Mouse (Mus musculus) embryonic facial prominence, embryonic 11.5 days (tissue): Measurements from ENCODE around the gene Senp1. TPM values are rescaled to one million over a fixed set of nuclear protein-coding genes. Genes with fewer than 3 reads are reported as not detected.

Experiments used
- ATAC-seq: fragments of 200-750 bp; cut with Nextera tagmentation; replicated peaks from 2 replicates; pipeline ENCODE4 v1.8.0; 2017; ENCODE audit warnings: low read depth; ENCODE audit not compliant: insufficient number of reproducible peaks, low FRiP score, low TSS enrichment
- DNase-seq: peaks from one replicate; pipeline ENCODE4 v3.0.0-alpha.2; 2015; ENCODE audit warnings: low spot score
- H3K27ac ChIP-seq: fragments of 300-500 bp; sonication (generic); replicated peaks from 2 replicates; pipeline ENCODE4 v1.5.1; 2014; ENCODE audit warnings: mild to moderate bottlenecking, low read depth, low read length, control low read depth
- H3K27me3 ChIP-seq: fragments of 300-500 bp; sonication (generic); 2 replicates; pipeline ENCODE4 v1.6.1; 2014; ENCODE audit warnings: mild to moderate bottlenecking, low read length, moderate library complexity, mixed read lengths; ENCODE audit not compliant: control insufficient read depth, insufficient read depth
- H3K36me3 ChIP-seq: fragments of 300-500 bp; sonication (generic); replicated peaks from 2 replicates; pipeline ENCODE4 v1.6.1; 2014; ENCODE audit warnings: low read depth, mild to moderate bottlenecking, low read length, moderate library complexity, mixed read lengths; ENCODE audit not compliant: control insufficient read depth, insufficient read depth
- H3K4me1 ChIP-seq: fragments of 300-500 bp; sonication (generic); 2 replicates; pipeline ENCODE4 v1.6.1; 2014; ENCODE audit warnings: low read length, mixed read lengths; ENCODE audit not compliant: control insufficient read depth, insufficient read depth
- H3K4me2 ChIP-seq: fragments of 300-500 bp; sonication (generic); 2 replicates; pipeline ENCODE4 v1.6.1; 2014; ENCODE audit warnings: low read depth, mild to moderate bottlenecking, control low read depth, low read length, moderate library complexity
- H3K4me3 ChIP-seq: fragments of 300-500 bp; sonication (generic); 2 replicates; pipeline ENCODE4 v1.5.1; 2014; ENCODE audit warnings: low read depth, low read length, control low read depth
- H3K9ac ChIP-seq: fragments of 300-500 bp; sonication (generic); replicated peaks from 2 replicates; pipeline ENCODE4 v1.6.1; 2014; ENCODE audit warnings: mild to moderate bottlenecking, control low read depth, low read length
- H3K9me3 ChIP-seq: fragments of 300-500 bp; sonication (generic); replicated peaks from 2 replicates; pipeline ENCODE4 v1.6.1; 2016; ENCODE audit warnings: mild to moderate bottlenecking, low read length, inconsistent platforms, mixed read lengths; ENCODE audit not compliant: control insufficient read depth
- WGBS: fragments of 180-500 bp; shearing (Covaris S2); extraction: QIAGEN DNeasy Blood & Tissue Kit; methylation state at CpG from one replicate; pipeline ENCODE4 v1.1.7; 2014; 5-methylcytosine and 5-hydroxymethylcytosine counted together
- polyA plus RNA-seq: library from polyadenylated mRNA; unstranded; fragments of >200 nt; fragmentation: Nextera tagmentation; extraction: Ambion mirVana; gene quantifications from 2 replicates; pipeline ENCODE4 v1.2.1, GENCODE M21; 2014

Gene Senp1
- polyA plus RNA-seq, 1 experiment from 2014 or later, result 45.7 TPM

GRCm38 (mm10) chr15:98065881-98066280 lies 27.7 kb downstream of the Senp1 start:
- Histone ChIP-seq H3K36me3 (peaks cover 9% of the 10 kb centered on the region), H3K4me2 (no peak overlapping the region), H3K27me3 (no peaks in the 10 kb centered on the region), H3K27ac (no peak overlapping the region), H3K4me3 (no peak overlapping the region), H3K9me3 (no peaks in the 10 kb centered on the region), H3K9ac (no peak overlapping the region), H3K4me1 (no peaks in the 10 kb centered on the region)
- ATAC-seq (no peak), DNase-seq (no peak)
- WGBS, result 89% methylated on average over 5 of the region's 5 CpGs

DNA sequence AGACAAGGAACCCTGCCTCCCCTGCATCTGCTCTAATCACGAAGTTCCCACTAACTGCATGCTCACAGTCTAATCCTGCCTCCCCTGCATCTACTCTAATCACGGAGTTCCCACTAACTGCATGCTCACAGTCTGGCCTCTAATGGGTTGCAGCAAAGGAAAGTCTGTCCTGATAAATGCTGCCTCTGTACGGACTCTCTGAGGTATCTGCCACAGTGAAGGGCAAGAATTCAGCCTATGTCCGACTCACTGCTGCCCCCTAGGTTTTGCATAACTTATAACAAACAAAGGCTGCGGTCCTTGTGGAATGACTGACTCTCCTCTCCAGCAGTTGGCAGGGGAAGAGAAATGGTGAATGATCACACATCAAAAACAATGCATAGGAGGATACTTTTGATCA lies 38.3 kb downstream of the Senp1 start:
- DNase-seq, result peak; percentile 89
- no peak overlapping the region for H3K9ac ChIP-seq
- no peak overlapping the region for H3K4me2 ChIP-seq
- H3K4me1 ChIP-seq, result no peaks in the 10 kb centered on the region
- no peaks in the 10 kb centered on the region for H3K9me3 ChIP-seq
- no peak overlapping the region for H3K4me3 ChIP-seq
- no peak overlapping the region for H3K27ac ChIP-seq
- H3K36me3 ChIP-seq, result peaks cover 10% of the 10 kb centered on the region
- H3K27me3 ChIP-seq, result no peaks in the 10 kb centered on the region
- no peak; the same call in 1 of the 2 replicates for ATAC-seq
- 24% methylated on average over 5 of the region's 5 CpGs for WGBS

DNA sequence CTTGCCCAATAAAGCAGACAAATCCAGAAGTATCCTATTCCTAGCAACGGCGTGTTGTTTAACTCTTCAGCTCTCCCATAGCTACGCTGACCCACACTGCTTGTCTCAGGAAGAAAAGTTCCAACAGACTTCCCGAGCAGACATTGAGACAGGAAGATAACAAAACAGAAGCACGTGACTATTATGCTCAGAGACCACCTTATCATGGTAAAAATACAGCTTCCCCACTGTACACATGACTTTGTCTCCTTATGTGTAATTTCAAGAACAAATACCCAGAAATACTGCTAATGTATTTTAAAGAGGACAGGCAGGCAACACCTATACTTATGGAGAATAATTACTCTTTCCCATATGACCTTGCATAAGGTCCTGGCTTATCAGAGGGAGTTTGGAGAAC lies 41.9 kb downstream of the Senp1 start:
- Histone ChIP-seq H3K9ac (no peak overlapping the region), H3K27ac (no peak overlapping the region), H3K4me1 (no peaks in the 10 kb centered on the region), H3K36me3 (peaks cover under 1% of the 10 kb centered on the region), H3K4me2 (no peak overlapping the region), H3K4me3 (no peak overlapping the region), H3K27me3 (no peaks in the 10 kb centered on the region), H3K9me3 (no peaks in the 10 kb centered on the region)
- no peak for DNase-seq
- no peak for ATAC-seq
- WGBS, result 90% methylated on average over 5 of the region's 5 CpGs

- Histone ChIP-seq H3K36me3 (peaks cover 17% of the 10 kb centered on the region), H3K4me3 (no peak overlapping the region), H3K27me3 (no peaks in the 10 kb centered on the region), H3K9me3 (no peaks in the 10 kb centered on the region), H3K4me1 (no peaks in the 10 kb centered on the region), H3K27ac (no peak overlapping the region), H3K4me2 (no peak overlapping the region), H3K9ac (no peak overlapping the region)
- DNase-seq, result no peak
- no peak for ATAC-seq
- 90% methylated on average over 13 of the region's 13 CpGs for WGBS
Measured at GRCm38 (mm10) chr15:98048918-98049700, 44.4 kb downstream of the Senp1 start.

DNA sequence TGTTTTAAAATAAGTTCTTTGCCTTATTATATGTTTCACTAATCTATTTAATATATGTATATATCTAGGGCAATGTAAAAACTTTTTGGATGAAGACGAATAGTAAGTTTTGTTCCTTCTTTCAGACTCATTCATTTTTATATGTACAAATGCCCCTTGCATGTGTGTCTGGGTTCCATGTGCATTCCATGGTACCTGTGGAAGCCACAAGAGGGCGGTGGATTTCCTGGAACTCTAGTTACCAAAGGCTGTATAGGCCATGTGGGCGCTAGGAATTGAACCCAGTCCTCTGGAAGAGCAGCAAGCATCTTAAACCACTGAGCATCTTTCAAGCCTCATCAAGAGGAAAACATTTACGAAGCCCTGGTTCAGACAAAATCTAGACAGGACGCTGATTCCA lies 49.2 kb downstream of the Senp1 start:
- Histone ChIP-seq H3K9ac (no peak overlapping the region), H3K9me3 (no peaks in the 10 kb centered on the region), H3K27me3 (no peaks in the 10 kb centered on the region), H3K4me2 (no peak overlapping the region), H3K36me3 (peaks cover 20% of the 10 kb centered on the region), H3K4me3 (no peak overlapping the region), H3K4me1 (no peaks in the 10 kb centered on the region), H3K27ac (no peak overlapping the region)
- no peak for DNase-seq
- no peak for ATAC-seq
- 96% methylated on average over 5 of the region's 5 CpGs for WGBS

GRCm38 (mm10) chr15:98043967-98044366 lies 49.6 kb downstream of the Senp1 start:
- DNase-seq (no peak), ATAC-seq (no peak)
- Histone ChIP-seq H3K4me2 (no peak overlapping the region), H3K36me3 (peaks cover 20% of the 10 kb centered on the region), H3K4me3 (no peak overlapping the region), H3K4me1 (no peaks in the 10 kb centered on the region), H3K9me3 (no peaks in the 10 kb centered on the region), H3K27me3 (no peaks in the 10 kb centered on the region), H3K9ac (no peak overlapping the region), H3K27ac (no peak overlapping the region)
- 96% methylated on average over 6 of the region's 6 CpGs for WGBS

GRCm38 (mm10) chr15:98042508-98042907 lies 51.0 kb downstream of the Senp1 start:
- Histone ChIP-seq H3K9ac (no peak overlapping the region), H3K27ac (no peak overlapping the region), H3K36me3 (peaks cover 20% of the 10 kb centered on the region), H3K4me2 (no peak overlapping the region), H3K9me3 (no peaks in the 10 kb centered on the region), H3K4me3 (no peak overlapping the region), H3K4me1 (no peaks in the 10 kb centered on the region), H3K27me3 (no peaks in the 10 kb centered on the region)
- WGBS, result 91% methylated on average over 12 of the region's 12 CpGs
- DNase-seq (no peak), ATAC-seq (no peak)

GRCm38 (mm10) chr15:98039682-98040081 lies 53.9 kb downstream of the Senp1 start:
- Histone ChIP-seq H3K36me3 (peaks cover 3% of the 10 kb centered on the region), H3K4me1 (no peaks in the 10 kb centered on the region), H3K27ac (no peak overlapping the region), H3K9ac (no peak overlapping the region), H3K27me3 (no peaks in the 10 kb centered on the region), H3K9me3 (no peaks in the 10 kb centered on the region), H3K4me2 (no peak overlapping the region), H3K4me3 (no peak overlapping the region)
- no peak for DNase-seq
- ATAC-seq, result no peak
- WGBS, result 92% methylated on average over 10 of the region's 10 CpGs
